Mouse (Mus musculus) CD4-positive, CD25-positive, alpha-beta regulatory T cell, adult 2 months (primary cell): ENCODE data around the gene Dcxr.

ENCODE experiments used
- DNase-seq: peaks from one replicate; pipeline ENCODE4 v3.0.0-alpha.2; 2012; ENCODE audit warnings: low read depth, low spot score

The Dcxr gene

GRCm38 (mm10) chr11:120707969-120708368 is 19.1 kb downstream of the Dcxr start:
- DNase-seq, result no peak

- no peak for DNase-seq
These were observed 19.9 kb downstream of the Dcxr start for GRCm38 (mm10) chr11:120707225-120707624.

- DNase-seq, result no peak
These were observed 21.0 kb downstream of the Dcxr start for GRCm38 (mm10) chr11:120706120-120706519.

GRCm38 (mm10) chr11:120704486-120705325 is 22.4 kb downstream of the Dcxr start:
- no peak for DNase-seq

- no peak for DNase-seq
These were observed 23.2 kb downstream of the Dcxr start for GRCm38 (mm10) chr11:120703696-120704454.

- no peak for DNase-seq
These were observed 29.3 kb downstream of the Dcxr start for GRCm38 (mm10) chr11:120697741-120698140.

- DNase-seq, result peak; percentile 27
These were observed 30.5 kb downstream of the Dcxr start for GRCm38 (mm10) chr11:120696568-120696967.

GRCm38 (mm10) chr11:120695641-120696040 is 31.4 kb downstream of the Dcxr start:
- DNase-seq, result no peak

GRCm38 (mm10) chr11:120695184-120695583 is 31.9 kb downstream of the Dcxr start:
- no peak for DNase-seq

- no peak for DNase-seq
These were observed 33.6 kb downstream of the Dcxr start for GRCm38 (mm10) chr11:120693461-120693860.

GRCm38 (mm10) chr11:120692471-120693011 is 34.5 kb downstream of the Dcxr start:
- no peak for DNase-seq

GRCm38 (mm10) chr11:120689365-120689764 is 37.7 kb downstream of the Dcxr start:
- no peak for DNase-seq

- no peak for DNase-seq
These were observed 40.3 kb downstream of the Dcxr start for GRCm38 (mm10) chr11:120686650-120687272.

- DNase-seq, result no peak
These were observed 42.4 kb downstream of the Dcxr start for GRCm38 (mm10) chr11:120684660-120685059.

- no peak for DNase-seq
These were observed 43.0 kb downstream of the Dcxr start for GRCm38 (mm10) chr11:120684086-120684485.

GRCm38 (mm10) chr11:120683536-120683935 is 43.5 kb downstream of the Dcxr start:
- DNase-seq, result no peak

- DNase-seq, result no peak
These were observed 44.4 kb downstream of the Dcxr start for GRCm38 (mm10) chr11:120682683-120683082.

GRCm38 (mm10) chr11:120679909-120680308 is 47.2 kb downstream of the Dcxr start:
- peak; percentile 57 for DNase-seq

- no peak for DNase-seq
These were observed 50.1 kb downstream of the Dcxr start for GRCm38 (mm10) chr11:120676951-120677350.

GRCm38 (mm10) chr11:120675875-120676274 is 51.2 kb downstream of the Dcxr start:
- DNase-seq, result peak; percentile 41
